Mouse (Mus musculus): ENCODE measurements around the gene Il9r.

Gene Il9r

GRCm38 (mm10) chr11:32200075-32200601, at the start of gene Il9r:
TSS of gene Il9r (minus strand) at chr11:32200279.
- no peak for DNase-seq (ENCODE audit: low spot score)

GRCm38 (mm10) chr11:32248350-32248749, 48.3 kb upstream of the Il9r start:
- DNase-seq (ENCODE audit: low spot score) = no peak

GRCm38 (mm10) chr11:32247068-32247467, 47.0 kb upstream of the Il9r start:
- no peak for DNase-seq (ENCODE audit: low spot score)

GRCm38 (mm10) chr11:32245614-32246013, 45.5 kb upstream of the Il9r start:
- DNase-seq (ENCODE audit: low spot score) = peak; percentile 34

- DNase-seq (ENCODE audit: low spot score) = no peak
These were observed 44.5 kb upstream of the Il9r start for GRCm38 (mm10) chr11:32244617-32245016.

GRCm38 (mm10) chr11:32244064-32244463, 44.0 kb upstream of the Il9r start:
- DNase-seq (ENCODE audit: low spot score) = no peak

GRCm38 (mm10) chr11:32243205-32243955, 43.3 kb upstream of the Il9r start:
- no peak for DNase-seq (ENCODE audit: low spot score)

- DNase-seq (ENCODE audit: low spot score) = no peak
These were observed 42.1 kb upstream of the Il9r start for GRCm38 (mm10) chr11:32242209-32242608.

GRCm38 (mm10) chr11:32241391-32241790, 41.3 kb upstream of the Il9r start:
- DNase-seq (ENCODE audit: low spot score) = no peak

- DNase-seq (ENCODE audit: low spot score) = peak; percentile 74
These were observed 38.2 kb upstream of the Il9r start for GRCm38 (mm10) chr11:32238093-32238860.

- no peak for DNase-seq (ENCODE audit: low spot score)
These were observed 37.3 kb upstream of the Il9r start for GRCm38 (mm10) chr11:32237411-32237795.

- DNase-seq (ENCODE audit: low spot score) = peak; percentile 54
These were observed 36.8 kb upstream of the Il9r start for GRCm38 (mm10) chr11:32236712-32237410.

GRCm38 (mm10) chr11:32236132-32236531, 36.1 kb upstream of the Il9r start:
- DNase-seq (ENCODE audit: low spot score) = no peak

GRCm38 (mm10) chr11:32235646-32236045, 35.6 kb upstream of the Il9r start:
- DNase-seq (ENCODE audit: low spot score) = no peak

GRCm38 (mm10) chr11:32234816-32235485, 34.9 kb upstream of the Il9r start:
- no peak for DNase-seq (ENCODE audit: low spot score)

GRCm38 (mm10) chr11:32233895-32234294, 33.8 kb upstream of the Il9r start:
- DNase-seq (ENCODE audit: low spot score) = no peak

GRCm38 (mm10) chr11:32232848-32233247, 32.8 kb upstream of the Il9r start:
- DNase-seq (ENCODE audit: low spot score) = peak; percentile 11

GRCm38 (mm10) chr11:32231125-32231524, 31.0 kb upstream of the Il9r start:
- no peak for DNase-seq (ENCODE audit: low spot score)

- DNase-seq (ENCODE audit: low spot score) = no peak
These were observed 30.1 kb upstream of the Il9r start for GRCm38 (mm10) chr11:32230220-32230619.

- no peak for DNase-seq (ENCODE audit: low spot score)
These were observed 28.3 kb upstream of the Il9r start for GRCm38 (mm10) chr11:32228292-32228845.

GRCm38 (mm10) chr11:32227555-32227954, 27.5 kb upstream of the Il9r start:
- no peak for DNase-seq (ENCODE audit: low spot score)

- DNase-seq (ENCODE audit: low spot score) = no peak
These were observed 27.0 kb upstream of the Il9r start for GRCm38 (mm10) chr11:32227041-32227440.

Data from embryo, embryonic 10 days (tissue).